Mouse (Mus musculus): Measurements from ENCODE around the gene Kcnc3. TPM values are rescaled to one million over a fixed set of nuclear protein-coding genes. Genes with fewer than 3 reads are reported as not detected.

The Kcnc3 gene
- total and polyA plus RNA-seq, 2 experiments from 2014 or later = 8.0 to 37.0 TPM

DNA sequence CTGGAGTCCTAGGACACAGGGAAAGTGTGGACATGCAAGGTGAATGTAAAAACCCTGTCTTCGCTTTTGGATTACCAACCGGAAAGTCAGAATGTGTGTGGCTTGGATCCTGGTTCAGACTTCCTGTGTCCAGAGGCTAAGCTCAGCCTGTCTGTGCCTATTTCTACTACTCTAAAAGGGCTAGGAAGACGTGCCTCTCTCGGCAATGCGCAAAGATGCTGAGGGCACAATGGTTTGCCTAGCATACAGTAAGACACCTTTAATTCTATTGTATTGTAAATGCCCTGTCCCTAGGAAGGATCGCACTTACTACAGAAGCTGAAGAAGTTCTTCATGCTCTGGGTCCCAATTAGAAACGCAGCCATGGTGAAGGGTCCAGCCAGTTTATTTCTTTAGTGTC lies 15.0 kb downstream of the Kcnc3 start:
- no peaks in the 10 kb centered on the region for H3K36me3 ChIP-seq (ENCODE audit: insufficient read depth, low read length)
- WGBS = 33% methylated on average over 7 of the region's 7 CpGs
- no peak overlapping the region for H3K9ac ChIP-seq (replicated peaks; ENCODE audit: low read length)
- no peak overlapping the region for H3K4me2 ChIP-seq (ENCODE audit: low read depth, low read length)
- H3K27ac ChIP-seq = no peak overlapping the region
- ATAC-seq = no peak
- H3K9me3 ChIP-seq (ENCODE audit: low read length) = no peaks in the 10 kb centered on the region
- peaks cover 4% of the 10 kb centered on the region; the same call in 1 of the 2 replicates for H3K27me3 ChIP-seq (ENCODE audit: insufficient read depth, low read length)
- no peak for TF ChIP-seq CTCF (IDR thresholded peaks at IDR 0.05; ENCODE audit: low read depth)
- no peak for DNase-seq (ENCODE audit: low spot score)
- peaks cover 11% of the 10 kb centered on the region for H3K4me1 ChIP-seq (ENCODE audit: insufficient read depth, low read length)
- H3K4me3 ChIP-seq (ENCODE audit: low read length) = no peak overlapping the region

GRCm38 (mm10) chr7:44606171-44606901 lies 15.9 kb downstream of the Kcnc3 start:
- DNase-seq (ENCODE audit: low spot score) (peak; percentile 30), ATAC-seq (peak; percentile 22; the same call in 1 of the 2 replicates)
- no peak for TF ChIP-seq CTCF (IDR thresholded peaks at IDR 0.05; ENCODE audit: low read depth)
- H3K27me3 ChIP-seq (ENCODE audit: insufficient read depth, low read length) = peaks cover 4% of the 10 kb centered on the region; the same call in 1 of the 2 replicates
- H3K36me3 ChIP-seq (ENCODE audit: insufficient read depth, low read length) = no peaks in the 10 kb centered on the region
- H3K4me3 ChIP-seq (ENCODE audit: low read length) = peak overlapping the region; percentile 16
- H3K9ac ChIP-seq (replicated peaks; ENCODE audit: low read length) = peak overlapping the region; percentile 38; the same call in 1 of the 2 replicates
- peaks cover 11% of the 10 kb centered on the region for H3K4me1 ChIP-seq (ENCODE audit: insufficient read depth, low read length)
- peak overlapping the region; percentile 41 for H3K4me2 ChIP-seq (ENCODE audit: low read depth, low read length)
- H3K9me3 ChIP-seq (ENCODE audit: low read length) = no peaks in the 10 kb centered on the region
- peak overlapping the region; percentile 48; the same call in 1 of the 2 replicates for H3K27ac ChIP-seq
- 8% methylated on average over 29 of the region's 29 CpGs for WGBS

GRCm38 (mm10) chr7:44612192-44612591 lies 21.7 kb downstream of the Kcnc3 start:
- TF ChIP-seq CTCF (IDR thresholded peaks at IDR 0.05; ENCODE audit: low read depth) = no peak

GRCm38 (mm10) chr7:44614041-44614688 lies 23.7 kb downstream of the Kcnc3 start:
- Histone ChIP-seq H3K4me3 (ENCODE audit: low read length) (peak overlapping the region; percentile 15), H3K27me3 (ENCODE audit: insufficient read depth, low read length) (no peaks in the 10 kb centered on the region), H3K4me1 (ENCODE audit: insufficient read depth, low read length) (no peaks in the 10 kb centered on the region), H3K4me2 (ENCODE audit: low read depth, low read length) (peak overlapping the region; percentile 21; the same call in 1 of the 2 replicates), H3K36me3 (ENCODE audit: insufficient read depth, low read length) (no peaks in the 10 kb centered on the region), H3K27ac (no peak overlapping the region), H3K9me3 (ENCODE audit: low read length) (no peaks in the 10 kb centered on the region), H3K9ac (replicated peaks; ENCODE audit: low read length) (no peak overlapping the region)
- TF ChIP-seq CTCF (IDR thresholded peaks at IDR 0.05; ENCODE audit: low read depth) = no peak
- ATAC-seq (no peak), DNase-seq (ENCODE audit: low spot score) (no peak)
- WGBS = 12% methylated on average over 20 of the region's 20 CpGs

More at GRCm38 (mm10) chr7:44612192-44612591, 21.7 kb downstream of the Kcnc3 start:
- no peaks in the 10 kb centered on the region for H3K4me1 ChIP-seq (ENCODE audit: insufficient read depth, low read length)
- H3K4me3 ChIP-seq (ENCODE audit: low read length) = no peak overlapping the region
- no peak overlapping the region for H3K4me2 ChIP-seq (ENCODE audit: low read depth, low read length)
- DNase-seq (ENCODE audit: low spot score) (no peak), ATAC-seq (no peak)
- no peaks in the 10 kb centered on the region for H3K27me3 ChIP-seq (ENCODE audit: insufficient read depth, low read length)
- no peak overlapping the region for H3K27ac ChIP-seq
- 78% methylated on average over 7 of the region's 7 CpGs for WGBS
- no peaks in the 10 kb centered on the region for H3K9me3 ChIP-seq (ENCODE audit: low read length)
- no peak overlapping the region for H3K9ac ChIP-seq (replicated peaks; ENCODE audit: low read length)
- no peaks in the 10 kb centered on the region for H3K36me3 ChIP-seq (ENCODE audit: insufficient read depth, low read length)

DNA sequence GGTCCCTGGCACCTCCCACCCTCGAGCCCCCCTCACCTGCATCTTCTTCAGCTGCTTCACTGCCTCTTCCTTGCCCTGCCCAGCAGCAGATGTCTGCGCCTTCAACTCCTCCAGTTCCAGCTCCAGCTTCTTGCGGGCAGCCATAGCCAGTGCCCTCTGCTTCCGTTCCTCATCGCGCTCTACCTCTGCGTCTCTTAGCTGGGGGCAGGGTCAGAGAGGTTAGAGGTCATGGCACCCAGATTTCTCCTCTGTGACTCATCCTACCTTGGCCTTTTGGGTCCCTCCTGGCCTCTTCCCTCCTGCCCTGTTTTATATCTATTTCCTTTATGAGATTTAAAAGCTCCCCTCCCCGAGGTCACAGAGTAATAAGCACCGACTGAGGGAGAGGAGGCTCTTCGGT lies 24.8 kb downstream of the Kcnc3 start:
- Histone ChIP-seq H3K9ac (replicated peaks; ENCODE audit: low read length) (no peak overlapping the region), H3K4me2 (ENCODE audit: low read depth, low read length) (0 out of 2 replicates have a peak overlapping the region, but pooled peaks have one; percentile 19), H3K4me1 (ENCODE audit: insufficient read depth, low read length) (no peaks in the 10 kb centered on the region), H3K27ac (no peak overlapping the region), H3K4me3 (ENCODE audit: low read length) (no peak overlapping the region), H3K9me3 (ENCODE audit: low read length) (0 out of 2 replicates have a peak, but pooled peaks cover 2% of the 10 kb centered on the region), H3K27me3 (ENCODE audit: insufficient read depth, low read length) (no peaks in the 10 kb centered on the region), H3K36me3 (ENCODE audit: insufficient read depth, low read length) (no peaks in the 10 kb centered on the region)
- no peak for ATAC-seq
- DNase-seq (ENCODE audit: low spot score) = no peak
- 13% methylated on average over 10 of the region's 10 CpGs for WGBS
- no peak for TF ChIP-seq CTCF (IDR thresholded peaks at IDR 0.05; ENCODE audit: low read depth)

GRCm38 (mm10) chr7:44615987-44616386 lies 25.5 kb downstream of the Kcnc3 start:
- peak; percentile 33; the same call in 1 of the 2 replicates for ATAC-seq

More at GRCm38 (mm10) chr7:44615987-44616386, 25.5 kb downstream of the Kcnc3 start:
- Histone ChIP-seq H3K27ac (no peak overlapping the region), H3K4me2 (ENCODE audit: low read depth, low read length) (no peak overlapping the region), H3K4me1 (ENCODE audit: insufficient read depth, low read length) (no peaks in the 10 kb centered on the region), H3K27me3 (ENCODE audit: insufficient read depth, low read length) (no peaks in the 10 kb centered on the region), H3K4me3 (ENCODE audit: low read length) (no peak overlapping the region), H3K9me3 (ENCODE audit: low read length) (0 out of 2 replicates have a peak, but pooled peaks cover 2% of the 10 kb centered on the region), H3K9ac (replicated peaks; ENCODE audit: low read length) (no peak overlapping the region), H3K36me3 (ENCODE audit: insufficient read depth, low read length) (no peaks in the 10 kb centered on the region)
- WGBS = 84% methylated on average over 14 of the region's 14 CpGs
- no peak for TF ChIP-seq CTCF (IDR thresholded peaks at IDR 0.05; ENCODE audit: low read depth)
- DNase-seq (ENCODE audit: low spot score) = no peak

Measured in hindbrain, postnatal 0 days (tissue).